Mouse (Mus musculus) naive thymus-derived CD4-positive, alpha-beta T cell, adult 5 months (primary cell): ENCODE results near the gene Dtwd1. TPM values are rescaled to one million over a fixed set of nuclear protein-coding genes. Genes with fewer than 3 reads are reported as not detected.

Source experiments
- polyA plus RNA-seq: library from polyadenylated mRNA; unstranded; fragments of 100-300 nt; shearing (Covaris generic); gene quantifications from one replicate; pipeline ENCODE4 v1.2.1, GENCODE M21; 2017

Dtwd1 gene
- 7.1 TPM for polyA plus RNA-seq

GRCm38 (mm10) chr2:126151855-126152571, at the start of gene Dtwd1, which contains the start of gene Fam227b:
Gene Dtwd1 (plus strand): TSS chr2:126152141.
Gene Fam227b (minus strand): TSS chr2:126152004.

GRCm38 (mm10) chr2:126214800-126215199, 62.9 kb downstream of the Dtwd1 start, which contains the start of gene Gm17555:
Gene Gm17555 (plus strand): TSS chr2:126215100.

Other genes with a start within 250 kb of the Dtwd1 start
- gene Fgf7, start 117.5 kb upstream of the Dtwd1 start, polyA plus RNA-seq = not detected
- gene Fam227b, start 137 bp upstream of the Dtwd1 start, polyA plus RNA-seq = not detected
- gene Gm17555, start 63.0 kb downstream of the Dtwd1 start, polyA plus RNA-seq = not detected